Mouse (Mus musculus): Measurements from ENCODE around the gene Mapkap1.

- TF ChIP-seq TAL1 (IDR thresholded peaks at IDR 0.05; ENCODE audit: low read length) (no peak), GATA1 (IDR thresholded peaks at IDR 0.05; ENCODE audit: low read length) (no peak)
Measured at GRCm38 (mm10) chr2:34363678-34364077, 42.9 kb upstream of the Mapkap1 start.
